Mouse (Mus musculus) A20 (cell line): ENCODE measurements around the gene Klhl9.
A peak's percentile ranks its signal among the peaks of the same experiment; 100 is the strongest.
"Not testable (repeated sequence)": the region's sequence is repeated elsewhere in the genome, so short reads cannot be mapped to it uniquely, and the experiment has no call there.

ENCODE experiments used
- DNase-seq: peaks from one replicate; pipeline ENCODE4 v3.0.0-alpha.2; 2011; ENCODE audit warnings: low read depth, low spot score

Klhl9 gene

GRCm38 (mm10) chr4:88721791-88722721 lies at the start of gene Klhl9, which contains the start of gene Gm26566:
Gene Klhl9, minus strand, starts transcription at chr4:88722465.
Gene Gm26566, plus strand, starts transcription at chr4:88721805.
- peak; percentile 93 for DNase-seq

DNA sequence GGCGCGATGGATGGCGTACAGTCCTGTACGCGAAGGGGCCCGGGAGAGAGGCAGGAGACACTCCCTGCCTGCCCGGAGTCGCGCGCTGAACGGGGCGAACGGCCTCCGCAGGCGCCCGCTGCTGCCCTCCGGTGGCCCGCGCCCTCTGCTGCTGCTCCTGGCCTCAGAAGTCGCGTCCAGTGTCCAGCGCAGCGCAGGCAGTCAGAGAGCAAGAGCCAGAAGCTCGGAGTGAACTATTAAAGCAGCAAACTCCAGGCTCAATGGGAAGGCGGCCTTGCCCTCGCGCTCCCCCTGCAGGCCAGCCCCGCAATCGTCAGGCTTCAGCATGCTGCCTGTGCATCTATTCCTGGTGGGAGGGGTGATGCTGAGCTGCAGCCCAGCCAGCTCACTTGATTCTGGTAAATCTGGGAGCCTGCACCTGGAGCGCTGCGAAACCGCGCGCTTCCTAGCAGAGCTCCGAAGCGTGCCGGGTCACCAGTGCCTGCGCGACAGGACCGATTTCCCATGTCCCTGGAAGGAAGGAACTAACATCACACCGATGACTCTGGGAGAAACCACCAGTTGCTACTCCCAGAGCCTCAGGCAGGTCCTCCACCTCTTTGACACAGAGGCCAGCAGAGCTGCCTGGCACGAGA lies 41.2 kb upstream of the Klhl9 start:
- peak; percentile 1 for DNase-seq

DNA sequence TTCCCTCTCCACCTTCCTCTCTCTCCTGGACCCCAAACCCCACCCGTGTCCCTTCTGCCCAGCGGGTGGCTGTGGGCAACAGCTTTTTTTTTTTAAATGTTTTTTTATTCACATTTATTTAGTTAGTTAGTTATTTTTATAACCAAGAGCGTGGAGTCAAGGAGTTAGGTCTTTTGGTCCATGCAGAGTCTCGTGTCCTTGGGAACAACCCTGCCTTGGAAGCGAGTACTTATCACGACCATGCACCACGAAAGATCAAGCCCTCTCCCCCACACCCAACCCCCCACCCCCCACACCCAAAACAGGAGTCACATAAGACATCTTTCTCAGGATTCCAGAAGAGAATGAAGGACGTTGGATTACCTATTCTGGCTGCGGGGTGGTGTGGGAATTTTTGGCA lies 40.1 kb upstream of the Klhl9 start:
- DNase-seq: not testable (repeated sequence)

DNA sequence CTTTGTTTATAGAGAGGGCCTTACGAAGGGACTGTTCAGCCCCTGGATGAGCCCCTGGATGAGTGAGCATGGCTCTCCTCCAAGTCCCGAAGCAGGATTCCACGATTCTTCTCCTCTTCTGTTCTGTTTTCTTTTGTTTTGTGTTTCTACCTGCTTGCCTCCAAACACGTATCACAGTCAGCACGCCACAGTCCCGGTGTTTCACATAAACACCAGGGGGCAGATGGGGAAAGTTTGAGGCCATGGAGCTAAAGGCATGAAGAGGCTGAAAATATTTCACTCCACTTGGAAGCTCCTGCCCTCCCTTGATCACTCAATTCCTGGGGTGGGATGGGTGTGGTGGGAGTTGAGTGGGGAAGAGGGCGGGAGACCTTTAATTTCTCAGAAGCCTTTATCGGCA lies 39.5 kb upstream of the Klhl9 start:
- not testable (repeated sequence) for DNase-seq

DNA sequence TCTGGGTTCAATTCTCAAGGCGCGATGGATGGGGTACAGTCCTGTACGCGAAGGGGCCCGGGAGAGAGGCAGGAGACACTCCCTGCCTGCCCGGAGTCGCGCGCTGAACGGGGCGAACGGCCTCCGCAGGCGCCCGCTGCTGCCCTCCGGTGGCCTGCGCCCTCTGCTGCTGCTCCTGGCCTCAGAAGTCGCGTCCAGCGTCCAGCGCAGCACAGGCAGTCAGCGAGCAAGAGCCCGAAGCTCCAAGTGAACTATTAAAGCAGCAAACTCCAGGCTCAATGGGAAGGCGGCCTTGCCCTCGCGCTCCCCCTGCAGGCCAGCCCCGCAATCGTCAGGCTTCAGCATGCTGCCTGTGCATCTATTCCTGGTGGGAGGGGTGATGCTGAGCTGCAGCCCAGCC lies 38.2 kb upstream of the Klhl9 start:
- not testable (repeated sequence) for DNase-seq

GRCm38 (mm10) chr4:88759610-88760268 lies 37.5 kb upstream of the Klhl9 start, which contains the start of gene Gm13283:
Gene Gm13283, plus strand, starts transcription at chr4:88760119.
- DNase-seq: peak; percentile 4

DNA sequence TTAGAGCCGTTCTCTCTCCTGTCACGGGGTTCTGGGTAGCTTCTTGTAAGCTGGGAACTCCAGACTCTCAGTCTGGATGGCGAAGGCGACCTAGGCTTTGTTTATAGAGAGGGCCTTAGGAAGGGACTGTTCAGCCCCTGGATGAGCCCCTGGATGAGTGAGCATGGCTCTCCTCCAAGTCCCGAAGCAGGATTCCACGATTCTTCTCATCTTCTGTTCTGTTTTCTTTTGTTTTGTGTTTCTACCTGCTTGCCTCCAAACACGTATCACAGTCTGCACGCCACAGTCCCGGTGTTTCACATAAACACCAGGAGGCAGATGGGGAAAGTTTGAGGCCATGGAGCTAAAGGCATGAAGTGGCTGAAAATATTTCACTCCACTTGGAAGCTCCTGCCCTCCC lies 36.5 kb upstream of the Klhl9 start:
- DNase-seq: not testable (repeated sequence)

DNA sequence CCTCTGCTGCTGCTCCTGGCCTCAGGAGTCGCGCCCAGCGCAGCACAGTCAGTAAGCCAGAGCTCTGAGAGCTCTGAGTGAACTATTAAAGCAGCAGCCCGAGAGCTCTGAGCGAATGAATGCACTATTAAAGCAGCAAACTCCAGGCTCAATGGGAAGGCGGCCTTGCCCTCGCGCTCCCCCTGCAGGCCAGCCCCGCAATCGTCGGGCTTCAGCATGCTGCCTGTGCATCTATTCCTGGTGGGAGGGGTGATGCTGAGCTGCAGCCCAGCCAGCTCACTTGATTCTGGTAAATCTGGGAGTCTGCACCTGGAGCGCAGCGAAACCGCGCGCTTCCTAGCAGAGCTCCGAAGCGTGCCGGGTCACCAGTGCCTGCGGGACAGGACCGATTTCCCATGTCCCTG lies 35.4 kb upstream of the Klhl9 start:
- DNase-seq: not testable (repeated sequence)

GRCm38 (mm10) chr4:88756581-88757513 lies 34.6 kb upstream of the Klhl9 start:
- DNase-seq: peak; percentile 2

DNA sequence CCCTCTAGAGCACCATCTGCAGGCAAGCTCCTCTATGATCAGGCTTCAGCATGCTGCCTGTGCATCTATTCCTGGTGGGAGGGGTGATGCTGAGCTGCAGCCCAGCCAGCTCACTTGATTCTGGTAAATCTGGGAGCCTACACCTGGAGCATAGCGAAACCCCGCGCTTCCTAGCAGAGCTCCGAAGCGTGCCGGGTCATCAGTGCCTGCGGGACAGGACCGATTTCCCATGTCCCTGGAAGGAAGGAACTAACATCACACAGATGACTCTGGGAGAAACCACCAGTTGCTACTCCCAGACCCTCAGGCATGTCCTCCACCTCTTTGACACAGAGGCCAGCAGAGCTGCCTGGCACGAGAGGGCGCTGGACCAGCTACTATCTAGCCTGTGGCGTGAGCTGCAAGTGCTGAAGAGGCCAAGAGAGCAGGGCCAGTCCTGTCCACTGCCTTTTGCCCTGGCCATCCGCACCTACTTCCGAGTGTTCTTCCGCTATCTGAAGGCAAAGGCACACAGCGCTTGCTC lies 32.6 kb upstream of the Klhl9 start, which contains the start of gene Gm13271:
TSS of gene Gm13271 (plus strand) at position 51 of the 523 bp plus-strand sequence.
- DNase-seq: not testable (repeated sequence)

DNA sequence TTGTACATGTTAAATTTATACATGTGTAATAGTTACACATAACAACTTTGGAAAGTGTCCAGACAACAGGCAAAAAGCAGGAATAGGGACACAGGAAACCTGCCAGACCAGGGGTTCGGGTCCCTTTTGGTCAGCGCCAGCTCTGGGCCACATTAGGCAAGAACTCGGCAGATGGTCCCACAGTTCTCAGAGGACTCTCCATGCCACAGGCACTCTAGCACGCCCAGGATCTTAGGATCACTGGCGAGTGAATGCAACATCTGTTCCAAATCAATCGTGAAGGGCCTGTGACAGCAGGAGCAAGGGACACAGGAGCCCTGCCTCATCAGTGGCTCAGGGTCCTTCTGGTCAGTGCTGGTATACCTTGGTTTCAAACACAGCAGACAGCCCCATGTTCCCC lies 27.7 kb upstream of the Klhl9 start:
- no peak for DNase-seq

- DNase-seq: peak; percentile 28
Observed at GRCm38 (mm10) chr4:88744207-88744606, 21.9 kb upstream of the Klhl9 start.

GRCm38 (mm10) chr4:88742771-88743371 lies 20.6 kb upstream of the Klhl9 start:
- no peak for DNase-seq

DNA sequence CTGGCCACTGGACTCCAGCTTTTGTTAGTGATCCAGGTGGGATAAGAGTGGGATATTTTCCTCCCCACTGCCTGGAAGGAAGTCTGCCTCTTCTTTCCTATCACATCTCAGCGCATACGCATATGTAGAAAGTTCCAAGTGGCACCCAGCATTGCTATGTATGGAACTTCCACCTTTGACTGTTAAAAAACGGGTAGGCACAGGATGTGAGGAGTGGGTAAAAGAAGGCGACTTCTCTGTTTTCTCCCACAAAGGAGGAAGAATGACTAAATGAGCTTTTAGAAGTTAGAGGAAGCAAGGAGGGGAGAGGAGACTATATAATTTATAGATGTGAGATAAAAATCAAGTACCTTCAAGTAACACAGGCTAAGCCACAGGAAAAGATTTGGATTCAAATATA lies 19.2 kb upstream of the Klhl9 start:
- no peak for DNase-seq

- DNase-seq: no peak
Observed at GRCm38 (mm10) chr4:88739036-88739435, 16.8 kb upstream of the Klhl9 start.

DNA sequence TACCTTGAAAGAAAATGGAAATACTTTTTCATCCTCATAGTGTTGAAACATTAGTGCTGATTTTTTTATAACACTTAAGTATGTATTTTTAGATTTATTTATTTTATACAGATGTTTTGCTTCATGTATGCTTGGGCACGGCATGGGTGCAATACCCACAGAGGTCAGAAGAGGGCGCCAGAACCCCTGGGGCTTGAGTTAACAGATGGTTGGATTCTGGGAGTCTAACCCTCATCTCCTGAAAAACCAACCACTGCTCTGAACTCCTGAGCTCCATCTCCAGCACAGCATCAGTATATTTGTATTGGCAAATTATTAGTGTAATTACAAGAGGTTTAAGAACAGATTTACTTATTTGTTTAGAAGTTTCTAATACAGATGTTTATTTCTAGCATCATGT lies 16.2 kb upstream of the Klhl9 start:
- peak; percentile 70 for DNase-seq

DNA sequence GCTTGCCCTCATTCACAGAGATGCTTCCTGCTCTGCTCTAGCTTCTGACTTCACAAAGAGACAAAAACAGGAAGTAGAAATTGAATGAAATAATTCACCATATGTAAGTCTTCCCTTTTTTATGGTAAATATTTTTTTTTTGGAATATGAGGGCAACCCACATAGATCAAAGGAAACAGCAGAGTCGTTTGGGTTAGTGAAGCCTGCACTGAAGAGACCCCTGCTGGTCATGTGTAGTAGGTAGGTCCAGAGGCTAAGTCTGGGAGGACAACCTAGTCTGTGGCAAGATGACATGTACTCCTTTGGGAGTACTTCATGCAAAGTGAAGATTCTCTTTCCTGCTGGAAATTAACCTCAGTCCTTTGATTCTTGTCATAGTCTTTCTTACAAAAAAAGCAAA lies 5.1 kb upstream of the Klhl9 start:
- DNase-seq: peak; percentile 46

DNA sequence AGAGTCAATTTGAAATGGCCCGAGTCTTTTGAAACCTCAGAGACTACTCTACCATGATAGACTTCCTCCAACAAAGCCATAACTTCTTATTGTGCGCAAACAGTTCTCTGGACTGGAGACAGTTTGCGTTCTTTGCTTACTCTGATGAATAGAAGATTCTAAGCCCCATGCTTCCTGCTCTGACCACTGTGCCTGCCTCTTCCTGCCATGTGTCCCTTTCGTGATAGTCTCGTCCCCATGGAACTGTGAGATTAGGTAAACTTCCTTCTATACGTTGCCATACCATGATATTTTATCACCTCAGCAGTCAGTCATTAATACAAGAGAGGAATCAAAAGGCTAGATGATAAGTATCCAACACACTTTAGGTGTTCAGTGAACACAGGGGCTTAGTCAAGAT lies 4.5 kb upstream of the Klhl9 start:
- no peak for DNase-seq

GRCm38 (mm10) chr4:88723497-88724090 lies 1.3 kb upstream of the Klhl9 start:
- DNase-seq: no peak

GRCm38 (mm10) chr4:88718715-88719114 lies 3.5 kb downstream of the Klhl9 start:
- DNase-seq: no peak
